Mouse (Mus musculus) liver, embryonic 14.5 days (tissue): ENCODE data around the gene D330045A20Rik.

Experiments
- CTCF ChIP-seq: IDR thresholded peaks from 2 replicates; pipeline ENCODE4 v1.5.1; 2016; ENCODE audit warnings: antibody characterized with exemption, low read depth, control low read depth
- EP300 ChIP-seq: IDR thresholded peaks from 2 replicates; pipeline ENCODE4 v1.6.1; 2016; ENCODE audit warnings: antibody characterized with exemption, low read depth

GRCm38 (mm10) chrX:139525724-139526123 lies 45.6 kb downstream of the D330045A20Rik start:
- TF ChIP-seq CTCF (no peak), EP300 (peak; percentile 63)
